Mouse (Mus musculus) CH12.LX (cell line): ENCODE results near the gene Tex35. TPM values are rescaled to one million over a fixed set of nuclear protein-coding genes. Genes with fewer than 3 reads are reported as not detected.

Experiments used
- DNase-seq: peaks from one replicate; pipeline ENCODE4 v3.0.0-alpha.2; 2013; ENCODE audit errors: extremely low read depth
- H3K27ac ChIP-seq: 2 replicates; pipeline ENCODE4 v1.5.1; 2012; ENCODE audit warnings: low read depth, mild to moderate bottlenecking, control low read depth, moderate library complexity; ENCODE audit not compliant: insufficient read depth
- H3K27me3 ChIP-seq: replicated peaks from 2 replicates; pipeline ENCODE3; 2012; ENCODE audit warnings: inconsistent platforms
- H3K36me3 ChIP-seq, 2 experiments: replicated peaks in 1 of 2; 2 replicates each; pipeline versions ENCODE3 to v1.6.1; 2012; ENCODE audit warnings: inconsistent platforms in 1 of 2, low read length in 1 of 2, mild to moderate bottlenecking in 1 of 2, mixed read lengths in 1 of 2, moderate library complexity in 1 of 2; ENCODE audit not compliant: control insufficient read depth in 1 of 2, insufficient read depth in 1 of 2
- H3K4me1 ChIP-seq, 2 experiments: 2 replicates each; pipeline ENCODE4 v1.6.1; 2012; ENCODE audit warnings: inconsistent platforms in 1 of 2, moderate library complexity in 1 of 2; ENCODE audit not compliant: insufficient read depth in 2 of 2, control insufficient read depth in 1 of 2
- H3K4me2 ChIP-seq: 2 replicates; pipeline ENCODE4 v1.6.1; 2012; ENCODE audit warnings: low read depth, mild to moderate bottlenecking, control low read depth; ENCODE audit not compliant: poor library complexity, insufficient read depth, severe bottlenecking
- H3K4me3 ChIP-seq, 3 experiments: fragments of 150-350 bp in 1 of 3; sonication (generic) in 1 of 3; replicated peaks in 1 of 3; 2 replicates each; pipeline versions ENCODE3 to v1.5.1; 2011 to 2012; ENCODE audit warnings: low read depth in 2 of 3, low read length in 2 of 3, mild to moderate bottlenecking in 2 of 3, moderate library complexity in 2 of 3, control low read depth in 1 of 3, improper control_type of control experiment in 1 of 3, inconsistent platforms in 1 of 3, mixed read lengths in 1 of 3; ENCODE audit not compliant: poor library complexity in 1 of 3
- H3K79me2 ChIP-seq: replicated peaks from 2 replicates; pipeline ENCODE4 v1.6.1; 2012; ENCODE audit warnings: mild to moderate bottlenecking, moderate library complexity; ENCODE audit not compliant: control insufficient read depth, poor library complexity, insufficient read depth, severe bottlenecking; ENCODE audit errors: extremely low read depth
- H3K9ac ChIP-seq: 2 replicates; pipeline ENCODE4 v1.6.1; 2012; ENCODE audit warnings: low read depth, mild to moderate bottlenecking, control low read depth, moderate library complexity; ENCODE audit not compliant: insufficient read depth
- H3K9me3 ChIP-seq: replicated peaks from 2 replicates; pipeline ENCODE3; 2012; ENCODE audit warnings: low read length, inconsistent platforms, mixed read lengths
- BHLHE40 ChIP-seq: IDR thresholded peaks from 2 replicates; pipeline ENCODE4 v1.6.1; 2011; ENCODE audit warnings: mild to moderate bottlenecking, low read depth, low read length, improper control_type of control experiment
- CHD1 ChIP-seq: IDR thresholded peaks from 2 replicates; pipeline ENCODE4 v1.6.1; 2012; ENCODE audit warnings: low read depth, low read length, improper control_type of control experiment, inconsistent platforms
- CHD2 ChIP-seq: IDR thresholded peaks from 2 replicates; pipeline ENCODE4 v1.6.1; 2011; ENCODE audit warnings: low read length, improper control_type of control experiment
- E2F4 ChIP-seq: IDR thresholded peaks from 2 replicates; pipeline ENCODE4 v1.6.1; 2011; ENCODE audit warnings: low read depth, low read length, improper control_type of control experiment; ENCODE audit not compliant: insufficient replicate concordance
- ELF1 ChIP-seq: IDR thresholded peaks from 2 replicates; pipeline ENCODE4 v1.6.1; 2014; ENCODE audit warnings: low read depth, mild to moderate bottlenecking, inconsistent platforms, low read length, improper control_type of control experiment
- ETS1 ChIP-seq: conservative IDR thresholded peaks from 2 replicates; pipeline ENCODE4 v1.6.1; 2012; ENCODE audit warnings: low read depth, mild to moderate bottlenecking, inconsistent platforms, low read length, improper control_type of control experiment, moderate library complexity
- GABPA ChIP-seq: IDR thresholded peaks from 2 replicates; pipeline ENCODE4 v1.6.1; 2012; ENCODE audit warnings: low read depth, low read length, improper control_type of control experiment, inconsistent platforms; ENCODE audit not compliant: insufficient replicate concordance
- JUN ChIP-seq: IDR thresholded peaks from 2 replicates; pipeline ENCODE4 v1.6.1; 2011; ENCODE audit warnings: low read depth, mild to moderate bottlenecking, low read length, improper control_type of control experiment, moderate library complexity; ENCODE audit not compliant: insufficient read depth
- JUND ChIP-seq: conservative IDR thresholded peaks from 2 replicates; pipeline ENCODE4 v1.6.1; 2011; ENCODE audit warnings: low read depth, low read length, improper control_type of control experiment
- MAZ ChIP-seq: IDR thresholded peaks from 2 replicates; pipeline ENCODE4 v1.6.1; 2012; ENCODE audit warnings: low read depth, mild to moderate bottlenecking, inconsistent platforms, low read length, improper control_type of control experiment, moderate library complexity
- MYC ChIP-seq: IDR thresholded peaks from 2 replicates; pipeline ENCODE4 v1.6.1; 2011; ENCODE audit warnings: low read depth, mild to moderate bottlenecking, improper control_type of control experiment, low read length
- NRF1 ChIP-seq: IDR thresholded peaks from 2 replicates; pipeline ENCODE4 v1.6.1; 2014; ENCODE audit warnings: low read depth, mild to moderate bottlenecking, inconsistent platforms, low read length, improper control_type of control experiment, moderate library complexity
- PAX5 ChIP-seq: IDR thresholded peaks from 2 replicates; pipeline ENCODE4 v1.6.1; 2012; ENCODE audit warnings: low read length, inconsistent platforms, mixed read lengths
- POLR2A ChIP-seq: IDR thresholded peaks from 2 replicates; pipeline ENCODE4 v1.6.1; 2011; ENCODE audit warnings: low read depth, mild to moderate bottlenecking, improper control_type of control experiment, low read length
- POLR2AphosphoS2 ChIP-seq: IDR thresholded peaks from 2 replicates; pipeline ENCODE4 v1.6.1; 2011; ENCODE audit warnings: low read depth, low read length, improper control_type of control experiment
- RAD21 ChIP-seq: IDR thresholded peaks from 2 replicates; pipeline ENCODE4 v1.6.1; 2011; ENCODE audit warnings: low read depth, mild to moderate bottlenecking, low read length, improper control_type of control experiment, moderate library complexity
- SIN3A ChIP-seq: IDR thresholded peaks from 2 replicates; pipeline ENCODE4 v1.6.1; 2012; ENCODE audit warnings: low read length, improper control_type of control experiment, inconsistent platforms
- TCF12 ChIP-seq: IDR thresholded peaks from 2 replicates; pipeline ENCODE4 v1.6.1; 2014; ENCODE audit warnings: low read depth, mild to moderate bottlenecking, inconsistent platforms, low read length, improper control_type of control experiment
- UBTF ChIP-seq: IDR thresholded peaks from 2 replicates; pipeline ENCODE4 v1.6.1; 2012; ENCODE audit warnings: low read depth, mild to moderate bottlenecking, inconsistent platforms, low read length, improper control_type of control experiment, moderate library complexity
- USF2 ChIP-seq: conservative IDR thresholded peaks from 2 replicates; pipeline ENCODE4 v1.6.1; 2011; ENCODE audit warnings: low read depth, low read length, improper control_type of control experiment
- ZC3H11A ChIP-seq: IDR thresholded peaks from 2 replicates; pipeline ENCODE4 v1.6.1; 2012; ENCODE audit warnings: low read depth, mild to moderate bottlenecking, inconsistent platforms, low read length, improper control_type of control experiment
- ZKSCAN1 ChIP-seq: IDR thresholded peaks from 2 replicates; pipeline ENCODE4 v1.6.1; 2012; ENCODE audit warnings: low read depth, inconsistent platforms, low read length, improper control_type of control experiment, borderline replicate concordance
- ZNF384 ChIP-seq: IDR thresholded peaks from 2 replicates; pipeline ENCODE4 v1.6.1; 2012; ENCODE audit warnings: low read depth, low read length, improper control_type of control experiment, inconsistent platforms
- dilution Hi-C: fragments of 300-500 bp; cut with MboI; formaldehyde crosslinking; loops from 2 replicates; pipeline ENCODE4 v1.14.3; 2020; ENCODE audit warnings: low sequenced_read_pairs; ENCODE audit not compliant: extremely low pct_unique_long_range_greater_than_20kb, extremely low pct_ligation_motif_present
- in situ Hi-C: fragments of 300-500 bp; cut with MboI; formaldehyde crosslinking; loops from 3 replicates; pipeline ENCODE4 v1.14.3; 2019; ENCODE audit warnings: low sequenced_read_pairs, low pct_ligation_motif_present, low pct_unique_long_range_greater_than_20kb, mixed read lengths
- polyA plus RNA-seq: library from polyadenylated mRNA; unstranded; fragments of >175 nt; gene quantifications from 2 replicates; pipeline ENCODE4 v1.2.1, GENCODE M21; 2012; ENCODE audit warnings: low read depth; ENCODE audit not compliant: insufficient read length
- total RNA-seq, 2 experiments: library from RNA; depleted of rRNA; stranded (reverse); fragments of 300-350 nt in 1 of 2; fragments of >200 nt in 1 of 2; gene quantifications; 2 replicates each; pipeline ENCODE4 v1.2.3; 2012 to 2014

The Tex35 gene
- 0.55 and 1.3 TPM in 2 replicates for total RNA-seq (2012; rRNA removed)
- total RNA-seq (2014; rRNA removed), result 0.87 and 1.2 TPM in 2 replicates
- 2.9 and 3.3 TPM in 2 replicates for polyA plus RNA-seq

- no peak for DNase-seq
- H3K4me3 ChIP-seq, result no peak within 1 kb of the TSS
- 0 out of 2 replicates have a peak within 1 kb of the TSS, but pooled peaks have one; percentile 12 for H3K4me2 ChIP-seq
- peak within 1 kb of the TSS; percentile 83 for H3K27ac ChIP-seq
- no peaks in the 10 kb centered on the region for H3K79me2 ChIP-seq
- peaks cover 22 to 39% of the 10 kb centered on the region in 2 experiments for H3K4me1 ChIP-seq
- no peak within 1 kb of the TSS for H3K9ac ChIP-seq
- H3K9me3 ChIP-seq, result no peaks in the 10 kb centered on the region
- no peaks in the 10 kb centered on the region for H3K36me3 ChIP-seq
- dilution Hi-C loops, result no loop called here
- in situ Hi-C loops, result no loop called here
- no peaks in the 10 kb centered on the region for H3K27me3 ChIP-seq
- TF ChIP-seq CHD1 (no peak), ELF1 (no peak), UBTF (no peak), CHD2 (no peak)
- TF ChIP-seq, all 38 proteins: peak for 0
Observed at GRCm38 (mm10) chr1:157108580-157108979, at the start of gene Tex35. TSS of gene Tex35 (minus strand) at chr1:157108680.

- H3K79me2 ChIP-seq, result no peaks in the 10 kb centered on the region
- peaks cover 2 to 14% of the 10 kb centered on the region in 2 experiments for H3K4me1 ChIP-seq
- peaks cover 0 to 8% of the 10 kb centered on the region in 2 experiments for H3K36me3 ChIP-seq
- TF ChIP-seq JUN, result no peak
- no peak for TF ChIP-seq TCF12
- TF ChIP-seq ZC3H11A, result no peak
- no peak for TF ChIP-seq BHLHE40
- no peak for TF ChIP-seq POLR2A
- TF ChIP-seq USF2, result no peak
- dilution Hi-C loops, result no loop called here
- H3K9ac ChIP-seq, result no peak overlapping the region
- no peak overlapping the region for H3K27ac ChIP-seq
- DNase-seq, result no peak
- H3K4me2 ChIP-seq, result no peak overlapping the region
- in situ Hi-C loops, result no loop called here
- no peaks in the 10 kb centered on the region for H3K27me3 ChIP-seq
- no peaks in the 10 kb centered on the region for H3K9me3 ChIP-seq
- H3K4me3 ChIP-seq, result no peak overlapping the region
Observed at GRCm38 (mm10) chr1:157153781-157154180, 45.3 kb upstream of the Tex35 start.

GRCm38 (mm10) chr1:157150107-157150506 lies 41.6 kb upstream of the Tex35 start:
- TF ChIP-seq E2F4 (no peak), ETS1 (no peak), RAD21 (no peak), ZKSCAN1 (no peak), USF2 (no peak), POLR2AphosphoS2 (no peak), SIN3A (no peak), JUN (no peak), POLR2A (no peak), NRF1 (no peak), MYC (no peak), PAX5 (no peak), JUND (no peak), ZNF384 (no peak), GABPA (no peak), UBTF (no peak), ELF1 (no peak), MAZ (no peak), CHD1 (no peak)
- H3K27ac ChIP-seq, result no peak overlapping the region
- in situ Hi-C loops (no loop called here), dilution Hi-C loops (no loop called here)
- H3K4me2 ChIP-seq, result no peak overlapping the region
- H3K79me2 ChIP-seq, result no peaks in the 10 kb centered on the region
- peaks cover 0 to 8% of the 10 kb centered on the region in 2 experiments for H3K36me3 ChIP-seq
- H3K9me3 ChIP-seq, result no peaks in the 10 kb centered on the region
- no peak overlapping the region for H3K9ac ChIP-seq
- no peaks in the 10 kb centered on the region; a peak in 1 of 4 replicates for H3K4me1 ChIP-seq
- DNase-seq, result no peak
- H3K4me3 ChIP-seq, result no peak overlapping the region
- no peaks in the 10 kb centered on the region for H3K27me3 ChIP-seq
